ENCODE assay signal across 17 mouse cellular contexts in the genomic region with DNA sequence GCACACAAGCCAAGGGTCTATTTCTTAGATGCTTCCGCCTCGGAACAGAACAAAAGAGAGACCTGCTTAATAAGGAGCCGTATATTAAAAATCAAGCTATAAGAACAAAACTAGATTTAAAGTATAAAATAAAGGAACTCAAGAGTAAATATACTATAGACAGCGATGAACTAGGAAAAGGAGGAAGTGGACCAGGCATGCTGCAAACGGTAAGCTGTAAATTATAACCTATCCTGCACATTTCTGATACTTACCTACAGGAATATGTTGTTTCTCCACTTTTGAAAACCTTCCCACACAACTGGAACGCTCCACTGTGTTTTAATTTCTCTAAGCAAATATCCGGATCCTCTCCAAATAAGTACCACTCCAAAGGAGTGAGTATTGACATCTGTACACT.
"Had no signal": no experiment of that assay in that cellular context is flagged by ENCODE, and none has a peak within 500 bp of the region (broad histone marks: within the 10 kb centered on the region; RNA-seq: fewer than 3 reads in every experiment).

No protein-coding gene starts in this region.

- H3K4me1 ChIP-seq: neural tube, embryonic 12.5 days; stomach, embryonic 15.5 days had no signal

- H3K4me2 ChIP-seq: liver, embryonic 11.5 days; liver, embryonic 13.5 days; liver, embryonic 15.5 days; lung, embryonic 14.5 days; midbrain, embryonic 11.5 days; midbrain, embryonic 13.5 days; midbrain, embryonic 15.5 days; neural tube, embryonic 12.5 days; stomach, embryonic 15.5 days had no signal

- ATAC-seq: liver, postnatal 0 days; midbrain, embryonic 13.5 days; midbrain, embryonic 15.5 days had no signal

- DNase-seq: liver, embryonic 13.5 days; liver, postnatal 0 days; lung, embryonic 14.5 days; right cerebral cortex, postnatal 14 days; thymus, adult 2 months; thymus, postnatal 25 days; thymus, postnatal 4 days had no signal

- H3K9me3 ChIP-seq: liver, embryonic 13.5 days; liver, embryonic 15.5 days; megakaryocyte, embryonic 14.5 days; midbrain, embryonic 13.5 days; midbrain, embryonic 15.5 days; neural tube, embryonic 12.5 days; stomach, embryonic 15.5 days had no signal

- H3K9ac ChIP-seq: liver, embryonic 13.5 days; liver, embryonic 15.5 days; liver, postnatal 0 days; lung, embryonic 14.5 days; midbrain, embryonic 13.5 days; midbrain, embryonic 15.5 days; neural tube, embryonic 12.5 days; stomach, embryonic 15.5 days had no signal

- H3K27me3 ChIP-seq: liver, embryonic 13.5 days; liver, embryonic 15.5 days; megakaryocyte, embryonic 14.5 days; midbrain, embryonic 13.5 days; midbrain, embryonic 15.5 days; neural tube, embryonic 12.5 days; stomach, embryonic 15.5 days had no signal

- H3K27ac ChIP-seq: liver, embryonic 13.5 days; liver, embryonic 15.5 days; macrophage; midbrain, embryonic 13.5 days; midbrain, embryonic 15.5 days; neural tube, embryonic 12.5 days; stomach, embryonic 15.5 days; stomach, postnatal 0 days had no signal

- H3K4me3 ChIP-seq: liver, embryonic 13.5 days; liver, embryonic 15.5 days; megakaryocyte, embryonic 14.5 days; midbrain, embryonic 13.5 days; midbrain, embryonic 15.5 days; neural tube, embryonic 12.5 days; stomach, embryonic 15.5 days had no signal

- H3K36me3 ChIP-seq: stomach, embryonic 15.5 days had no signal
